Mouse (Mus musculus): ENCODE results near the gene Ttl.

GRCm38 (mm10) chr2:129129987-129130545 is 64.3 kb downstream of the Ttl start:
- TF ChIP-seq CTCF (conservative IDR thresholded peaks at IDR 0.05; ENCODE audit: low read length) (no peak), NANOG (IDR thresholded peaks at IDR 0.05; ENCODE audit: borderline replicate concordance, low read length) (no peak), POU5F1 (IDR thresholded peaks at IDR 0.05; ENCODE audit: borderline replicate concordance, low read length) (no peak)
